Mouse (Mus musculus): ENCODE measurements around the gene Kank2. TPM values are rescaled to one million over a fixed set of nuclear protein-coding genes. Genes with fewer than 3 reads are reported as not detected.

Kank2 gene
- total and polyA plus RNA-seq, 3 experiments = 7.6 to 16.3 TPM; not detected in 1

- TF ChIP-seq TAL1 (IDR thresholded peaks at IDR 0.05; ENCODE audit: low read length) (peak; percentile 74), TBP (IDR thresholded peaks at IDR 0.05; ENCODE audit: low read depth, low read length) (peak; percentile 98), USF2 (IDR thresholded peaks at IDR 0.05; ENCODE audit: borderline replicate concordance in 1 of 2, insufficient read depth in 1 of 2, low read depth in 1 of 2, low read length in 2 of 2) (no peak), MAFK (IDR thresholded peaks at IDR 0.05; ENCODE audit: borderline replicate concordance, low read depth, low read length) (peak; percentile 55; the same call in 1 of the 2 replicates), GATA1 (IDR thresholded peaks at IDR 0.05; ENCODE audit: low read depth, low read length) (peak; percentile 87), MXI1 (IDR thresholded peaks at IDR 0.05; ENCODE audit: low read depth, low read length) (peak; percentile 75), MAX (IDR thresholded peaks at IDR 0.05; ENCODE audit: low read length) (peak; percentile 58; the same call in 1 of the 2 replicates), ELF1 (IDR thresholded peaks at IDR 0.05; ENCODE audit: low read depth, low read length) (0 out of 2 replicates have a peak, but pooled peaks have one; percentile 30), KAT2A (conservative IDR thresholded peaks at IDR 0.05; ENCODE audit: low read depth, low read length) (no peak), E2F4 (IDR thresholded peaks at IDR 0.05; ENCODE audit: borderline replicate concordance, low read depth, low read length) (no peak), USF1 (IDR thresholded peaks at IDR 0.05; ENCODE audit: low read depth, low read length) (peak; percentile 75), BHLHE40 (IDR thresholded peaks at IDR 0.05; ENCODE audit: borderline replicate concordance, low read depth, low read length) (peak; percentile 44; the same call in 1 of the 2 replicates), CTCF (IDR thresholded peaks at IDR 0.05 in 2 of 3, conservative IDR thresholded peaks at IDR 0.05 in 1 of 3; ENCODE audit: control insufficient read depth in 1 of 3, insufficient read depth in 1 of 3, low read depth in 2 of 3, low read length in 3 of 3, poor library complexity in 1 of 3, severe bottlenecking in 1 of 3) (no peak), POLR2AphosphoS2 (IDR thresholded peaks at IDR 0.05; ENCODE audit: low read length) (no peak), NELFE (IDR thresholded peaks at IDR 0.05; ENCODE audit: low read depth, low read length) (peak; percentile 24; the same call in 1 of the 2 replicates), TCF12 (IDR thresholded peaks at IDR 0.05; ENCODE audit: low read depth, low read length) (peak; percentile 90), ZNF384 (IDR thresholded peaks at IDR 0.05; ENCODE audit: low read depth, low read length) (peak; percentile 68), MYC (IDR thresholded peaks at IDR 0.05; ENCODE audit: low read depth, low read length) (peak; percentile 48; the same call in 1 of the 2 replicates), GABPA (IDR thresholded peaks at IDR 0.05; ENCODE audit: low read depth, low read length) (no peak), ZC3H11A (IDR thresholded peaks at IDR 0.05; ENCODE audit: low read depth, low read length) (no peak), MEF2A (IDR thresholded peaks at IDR 0.05; ENCODE audit: extremely low read depth, insufficient replicate concordance, low read depth, low read length, poor library complexity, severe bottlenecking) (no peak), MYB (IDR thresholded peaks at IDR 0.05; ENCODE audit: low read depth, low read length) (no peak), CHD1 (IDR thresholded peaks at IDR 0.05; ENCODE audit: low read depth, low read length) (0 out of 2 replicates have a peak, but pooled peaks have one; percentile 3), ZKSCAN1 (IDR thresholded peaks at IDR 0.05; ENCODE audit: low read depth, low read length) (no peak), RCOR1 (IDR thresholded peaks at IDR 0.05; ENCODE audit: low read depth, low read length) (peak; percentile 77), HCFC1 (IDR thresholded peaks at IDR 0.05; ENCODE audit: low read depth, low read length) (0 out of 2 replicates have a peak, but pooled peaks have one; percentile 26), ETS1 (IDR thresholded peaks at IDR 0.05; ENCODE audit: low read depth, low read length) (peak; percentile 68), ZMIZ1 (IDR thresholded peaks at IDR 0.05; ENCODE audit: low read depth, low read length) (no peak), POLR2A (IDR thresholded peaks at IDR 0.05; ENCODE audit: control insufficient read depth in 1 of 2, insufficient read depth in 1 of 2, low read depth in 1 of 2, low read length in 2 of 2, poor library complexity in 1 of 2) (no peak; a peak in 1 of 4 replicates), SIN3A (IDR thresholded peaks at IDR 0.05; ENCODE audit: low read length) (peak; percentile 77), EP300 (IDR thresholded peaks at IDR 0.05; ENCODE audit: low read depth in 1 of 2, low read length in 2 of 2) (peak; percentile 87 to 92)
- H3K4me1 ChIP-seq (ENCODE audit: control insufficient read depth in 1 of 2, insufficient read depth in 2 of 2, low read length in 2 of 2) = peaks cover 9 to 16% of the 10 kb centered on the region in 2 experiments
Observed at GRCm38 (mm10) chr9:21781657-21782468, 16.7 kb downstream of the Kank2 start.

More at GRCm38 (mm10) chr9:21781657-21782468, 16.7 kb downstream of the Kank2 start:
- Histone ChIP-seq H3K9ac (ENCODE audit: control insufficient read depth, low read depth, low read length, poor library complexity, severe bottlenecking) (no peak overlapping the region), H3K27me3 (ENCODE audit: control insufficient read depth in 1 of 2, insufficient read depth in 2 of 2, low read length in 2 of 2) (no peaks in the 10 kb centered on the region), H3K79me2 (ENCODE audit: control insufficient read depth, insufficient read depth, low read length, poor library complexity) (no peaks in the 10 kb centered on the region), H3K4me3 (ENCODE audit: control insufficient read depth in 1 of 2, insufficient read depth in 1 of 2, low read depth in 2 of 2, low read length in 2 of 2) (no peak overlapping the region), H3K9me3 (replicated peaks; ENCODE audit: insufficient read depth, low read length) (no peaks in the 10 kb centered on the region), H3K27ac (ENCODE audit: control insufficient read depth, low read depth, low read length) (peak overlapping the region; percentile 4; the same call in 1 of the 2 replicates), H3K36me3 (ENCODE audit: control insufficient read depth in 1 of 2, insufficient read depth in 2 of 2, low read length in 2 of 2) (peaks cover 0 to 7% of the 10 kb centered on the region in 2 experiments; a peak in 2 of 4 replicates)
- peak; percentile 88 for DNase-seq (ENCODE audit: low read depth, low spot score)

Measured in MEL (cell line).